Mouse (Mus musculus): ENCODE measurements around the gene Nhsl2. TPM values are rescaled to one million over a fixed set of nuclear protein-coding genes. Genes with fewer than 3 reads are reported as not detected.

The Nhsl2 gene
- total RNA-seq, 2 experiments from 2014 or later = 6.2 to 7.8 TPM

- intact Hi-C loops (cut with DNase I) = loop anchor here (2.0 kb wide), 1 partner anchor 88 kb away; no protein-coding TSS in a partner anchor
- no peak for DNase-seq
Observed at GRCm38 (mm10) chrX:101978861-101979260, 129.7 kb downstream of the Nhsl2 start.

GRCm38 (mm10) chrX:101979267-101979666 is 130.1 kb downstream of the Nhsl2 start:
- intact Hi-C loops (cut with DNase I) = loop anchor here (2.0 kb wide), 1 partner anchor 88 kb away; no protein-coding TSS in a partner anchor
- no peak for DNase-seq

GRCm38 (mm10) chrX:101980586-101980985 is 131.4 kb downstream of the Nhsl2 start:
- no peak for DNase-seq
- intact Hi-C loops (cut with DNase I) = loop anchor here (10.0 kb wide), 2 partner anchors 56 to 204 kb away; partner anchors contain the start of gene Rps4x

- intact Hi-C loops (cut with DNase I) = loop anchor here (10.0 kb wide), 2 partner anchors 57 to 203 kb away; partner anchors contain the start of gene Rps4x
- peak in 1 of 2 experiments; percentile 31 for DNase-seq
Observed at GRCm38 (mm10) chrX:101981450-101981849, 132.3 kb downstream of the Nhsl2 start.

- intact Hi-C loops (cut with DNase I) = loop anchor here (10.0 kb wide), 2 partner anchors 59 to 201 kb away; partner anchors contain the start of gene Rps4x
- peak in 1 of 2 experiments; percentile 24 for DNase-seq
Observed at GRCm38 (mm10) chrX:101983638-101984037, 134.5 kb downstream of the Nhsl2 start.

GRCm38 (mm10) chrX:101986657-101987367 is 137.6 kb downstream of the Nhsl2 start:
- intact Hi-C loops (cut with DNase I) = loop anchor here (10.0 kb wide), 2 partner anchors 62 to 198 kb away; partner anchors contain the start of gene Rps4x
- DNase-seq = no peak

GRCm38 (mm10) chrX:101993841-101994571 is 144.8 kb downstream of the Nhsl2 start:
- intact Hi-C loops (cut with DNase I) = no loop called here
- peak; percentile 33 to 51 for DNase-seq

GRCm38 (mm10) chrX:101996726-101997125 is 147.5 kb downstream of the Nhsl2 start:
- intact Hi-C loops (cut with DNase I) = no loop called here
- DNase-seq = no peak

- no peak for DNase-seq
- intact Hi-C loops (cut with DNase I) = no loop called here
Observed at GRCm38 (mm10) chrX:102003632-102004315, 154.6 kb downstream of the Nhsl2 start.

GRCm38 (mm10) chrX:102004370-102004769 is 155.2 kb downstream of the Nhsl2 start:
- intact Hi-C loops (cut with DNase I) = no loop called here
- no peak for DNase-seq

- no peak for DNase-seq
- intact Hi-C loops (cut with DNase I) = no loop called here
Observed at GRCm38 (mm10) chrX:102005141-102005641, 156.0 kb downstream of the Nhsl2 start.

GRCm38 (mm10) chrX:102007935-102008334 is 158.8 kb downstream of the Nhsl2 start:
- intact Hi-C loops (cut with DNase I) = no loop called here
- DNase-seq = no peak

- intact Hi-C loops (cut with DNase I) = no loop called here
- DNase-seq = peak in 1 of 2 experiments; percentile 29
Observed at GRCm38 (mm10) chrX:102017213-102017923, 168.2 kb downstream of the Nhsl2 start.

- DNase-seq = no peak
- intact Hi-C loops (cut with DNase I) = no loop called here
Observed at GRCm38 (mm10) chrX:102018890-102019289, 169.7 kb downstream of the Nhsl2 start.

GRCm38 (mm10) chrX:102019471-102020240 is 170.5 kb downstream of the Nhsl2 start:
- intact Hi-C loops (cut with DNase I) = no loop called here

GRCm38 (mm10) chrX:102024976-102025375 is 175.8 kb downstream of the Nhsl2 start:
- intact Hi-C loops (cut with DNase I) = no loop called here
- no peak for DNase-seq

More at GRCm38 (mm10) chrX:102019471-102020240, 170.5 kb downstream of the Nhsl2 start:
- no peak for DNase-seq

GRCm38 (mm10) chrX:102031851-102032250 is 182.7 kb downstream of the Nhsl2 start:
- intact Hi-C loops (cut with DNase I) = no loop called here
- peak in 1 of 2 experiments; percentile 46 for DNase-seq

GRCm38 (mm10) chrX:102032431-102032830 is 183.2 kb downstream of the Nhsl2 start:
- intact Hi-C loops (cut with DNase I) = no loop called here
- no peak for DNase-seq

GRCm38 (mm10) chrX:102033566-102033965 is 184.4 kb downstream of the Nhsl2 start:
- intact Hi-C loops (cut with DNase I) = no loop called here
- no peak for DNase-seq

Data from heart, postnatal 14 days (tissue).